Mouse (Mus musculus) brain, embryonic 14.5 days (tissue): ENCODE measurements at regions not wholly inside any gene's neighbourhood (a gene's known extent, or its start where the extent isn't known, plus 50 kb on each side); places are given as distances from the start of the nearest gene placed in this dataset.

Experiments used
- CTCF ChIP-seq: fragments of 200-500 bp; IDR thresholded peaks from 2 replicates; pipeline ENCODE4 v1.5.1; 2012; ENCODE audit warnings: inconsistent platforms, mild to moderate bottlenecking, moderate library complexity, borderline replicate concordance; ENCODE audit not compliant: insufficient read depth, insufficient read length; ENCODE audit errors: extremely low read depth
- POLR2A ChIP-seq: fragments of 200-500 bp; IDR thresholded peaks from 2 replicates; pipeline ENCODE4 v1.6.1; 2012; ENCODE audit warnings: mild to moderate bottlenecking, inconsistent platforms, borderline replicate concordance; ENCODE audit not compliant: poor library complexity, insufficient read depth, insufficient read length, severe bottlenecking; ENCODE audit errors: extremely low read depth

GRCm38 (mm10) chr3:121892675-121893074 lies 59.7 kb upstream of the Arhgap29 start:
- TF ChIP-seq POLR2A (no peak), CTCF (no peak)
